Mouse (Mus musculus) megakaryocyte, embryonic 14.5 days (primary cell): ENCODE data around the gene Tnfaip8l1.

Experiments used
- FLI1 ChIP-seq: IDR thresholded peaks from 2 replicates; pipeline ENCODE4 v1.6.1; 2012; ENCODE audit warnings: low read length, inconsistent platforms, mixed read lengths
- GATA1 ChIP-seq: IDR thresholded peaks from 3 replicates; pipeline ENCODE4 v1.6.1; 2012; ENCODE audit warnings: mixed read lengths, low read length, inconsistent platforms, borderline replicate concordance

DNA sequence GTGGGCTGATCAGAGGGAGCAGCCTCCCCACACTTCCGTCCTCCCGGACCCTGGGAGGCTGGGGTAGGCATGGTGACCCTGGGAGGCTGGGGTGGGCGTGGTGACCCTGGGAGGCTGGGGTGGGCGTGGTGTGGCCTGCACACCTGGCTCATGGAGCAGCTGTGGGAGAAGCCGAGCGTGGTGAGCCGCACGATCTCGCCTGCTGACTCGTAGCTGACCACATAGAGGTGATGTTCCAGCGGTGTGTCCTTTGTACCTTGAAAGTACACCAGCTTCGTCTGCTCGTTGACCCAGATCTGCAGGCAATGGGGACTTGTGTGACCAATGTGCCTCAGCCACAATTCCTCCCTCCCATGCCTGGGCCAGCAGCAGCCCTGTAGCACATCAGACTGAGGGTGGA lies 32.5 kb downstream of the Tnfaip8l1 start:
- TF ChIP-seq GATA1: no peak
- no peak for TF ChIP-seq FLI1
